Mouse (Mus musculus) hindbrain, embryonic 16.5 days (tissue): ENCODE results near the gene Cand2. TPM values are rescaled to one million over a fixed set of nuclear protein-coding genes. Genes with fewer than 3 reads are reported as not detected.

Experiments used
- ATAC-seq: fragments of 200-750 bp; cut with Nextera tagmentation; 2 replicates; pipeline ENCODE4 v1.8.0; 2017; ENCODE audit warnings: moderate TSS enrichment, moderate library complexity
- H3K27ac ChIP-seq: fragments of 300-500 bp; sonication (generic); 2 replicates; pipeline ENCODE4 v1.5.1; 2014; ENCODE audit warnings: low read depth, mild to moderate bottlenecking, control low read depth, low read length, moderate library complexity
- H3K27me3 ChIP-seq: fragments of 300-500 bp; sonication (generic); replicated peaks from 2 replicates; pipeline ENCODE4 v1.6.1; 2014; ENCODE audit warnings: low read length; ENCODE audit not compliant: control insufficient read depth, insufficient read depth
- H3K36me3 ChIP-seq: fragments of 300-500 bp; sonication (generic); 2 replicates; pipeline ENCODE4 v1.6.1; 2014; ENCODE audit warnings: mild to moderate bottlenecking, low read length, moderate library complexity, mixed read lengths; ENCODE audit not compliant: control insufficient read depth, insufficient read depth
- H3K4me1 ChIP-seq: fragments of 300-500 bp; sonication (generic); 2 replicates; pipeline ENCODE4 v1.6.1; 2014; ENCODE audit warnings: low read depth, low read length; ENCODE audit not compliant: control insufficient read depth, insufficient read depth
- H3K4me2 ChIP-seq: fragments of 300-500 bp; sonication (generic); 2 replicates; pipeline ENCODE4 v1.6.1; 2014; ENCODE audit warnings: mild to moderate bottlenecking, low read length, control low read depth, moderate library complexity
- H3K4me3 ChIP-seq: fragments of 300-500 bp; sonication (generic); 2 replicates; pipeline ENCODE4 v1.5.1; 2014; ENCODE audit warnings: mild to moderate bottlenecking, low read length, control low read depth, moderate library complexity
- H3K9ac ChIP-seq: fragments of 300-500 bp; sonication (generic); 2 replicates; pipeline ENCODE4 v1.6.1; 2014; ENCODE audit warnings: low read depth, mild to moderate bottlenecking, control low read depth, low read length, moderate library complexity
- H3K9me3 ChIP-seq: fragments of 300-500 bp; sonication (generic); 2 replicates; pipeline ENCODE4 v1.6.1; 2014; ENCODE audit warnings: mild to moderate bottlenecking, low read length, moderate library complexity; ENCODE audit not compliant: control insufficient read depth
- WGBS: fragments of 180-500 bp; shearing (Covaris S2); extraction: QIAGEN DNeasy Blood & Tissue Kit; methylation state at CpG from one replicate; pipeline ENCODE4 v1.1.7; 2014; 5-methylcytosine and 5-hydroxymethylcytosine counted together
- polyA plus RNA-seq: library from polyadenylated mRNA; unstranded; fragments of >200 nt; fragmentation: Nextera tagmentation; extraction: Ambion mirVana; gene quantifications from 2 replicates; pipeline ENCODE4 v1.2.1, GENCODE M21; 2015

Gene Cand2
- polyA plus RNA-seq, 1 experiment from 2014 or later = 10.0 TPM

- Histone ChIP-seq H3K9me3 (no peaks in the 10 kb centered on the region), H3K27me3 (no peaks in the 10 kb centered on the region), H3K4me1 (peaks cover 6% of the 10 kb centered on the region), H3K9ac (no peak overlapping the region), H3K36me3 (no peaks in the 10 kb centered on the region), H3K27ac (no peak overlapping the region), H3K4me3 (no peak overlapping the region), H3K4me2 (no peak overlapping the region)
- no peak for ATAC-seq
- 89% methylated on average over 20 of the region's 20 CpGs for WGBS
These were observed 4.2 kb upstream of the Cand2 start for GRCm38 (mm10) chr6:115770059-115770670.

GRCm38 (mm10) chr6:115770852-115771251, 3.5 kb upstream of the Cand2 start:
- Histone ChIP-seq H3K4me2 (no peak overlapping the region), H3K9me3 (no peaks in the 10 kb centered on the region), H3K27ac (no peak overlapping the region), H3K4me1 (peaks cover 13% of the 10 kb centered on the region), H3K9ac (no peak overlapping the region), H3K36me3 (no peaks in the 10 kb centered on the region), H3K4me3 (no peak overlapping the region), H3K27me3 (no peaks in the 10 kb centered on the region)
- 78% methylated on average over 4 of the region's 4 CpGs for WGBS
- ATAC-seq = no peak

- 79% methylated on average over 6 of the region's 6 CpGs for WGBS
- H3K27ac ChIP-seq = no peak overlapping the region
These were observed 2.1 kb upstream of the Cand2 start for GRCm38 (mm10) chr6:115772201-115772600.

GRCm38 (mm10) chr6:115772604-115773003, 1.7 kb upstream of the Cand2 start:
- peaks cover 24% of the 10 kb centered on the region for H3K4me1 ChIP-seq
- no peak overlapping the region for H3K4me3 ChIP-seq
- ATAC-seq = no peak
- WGBS = 100% methylated on average over 1 of the region's 1 CpGs
- no peaks in the 10 kb centered on the region for H3K36me3 ChIP-seq
- no peak overlapping the region for H3K9ac ChIP-seq
- no peak overlapping the region for H3K4me2 ChIP-seq
- H3K27ac ChIP-seq = no peak overlapping the region
- no peaks in the 10 kb centered on the region for H3K9me3 ChIP-seq
- no peaks in the 10 kb centered on the region for H3K27me3 ChIP-seq

More at GRCm38 (mm10) chr6:115772201-115772600, 2.1 kb upstream of the Cand2 start:
- no peak overlapping the region for H3K4me2 ChIP-seq
- peaks cover 24% of the 10 kb centered on the region for H3K4me1 ChIP-seq
- H3K9ac ChIP-seq = no peak overlapping the region
- no peaks in the 10 kb centered on the region for H3K27me3 ChIP-seq
- H3K4me3 ChIP-seq = no peak overlapping the region
- no peaks in the 10 kb centered on the region for H3K36me3 ChIP-seq
- H3K9me3 ChIP-seq = no peaks in the 10 kb centered on the region
- ATAC-seq = no peak

- under 1% methylated on average over 14 of the region's 14 CpGs for WGBS
- peak; percentile 80 for ATAC-seq
- H3K9me3 ChIP-seq = no peaks in the 10 kb centered on the region
- H3K27ac ChIP-seq = 0 out of 2 replicates have a peak overlapping the region, but pooled peaks have one; percentile 66
- peak overlapping the region; percentile 65 for H3K4me2 ChIP-seq
- peak overlapping the region; percentile 75 for H3K4me3 ChIP-seq
- peaks cover 24% of the 10 kb centered on the region for H3K4me1 ChIP-seq
- peak overlapping the region; percentile 67 for H3K9ac ChIP-seq
- H3K36me3 ChIP-seq = no peaks in the 10 kb centered on the region
- H3K27me3 ChIP-seq = no peaks in the 10 kb centered on the region
These were observed 348 bp upstream of the Cand2 start for GRCm38 (mm10) chr6:115773966-115774413.

- H3K36me3 ChIP-seq = no peaks in the 10 kb centered on the region; the same call in 1 of the 2 replicates
- H3K4me3 ChIP-seq = peak overlapping the region; percentile 75
- no peak for ATAC-seq
- H3K27me3 ChIP-seq = no peaks in the 10 kb centered on the region
- H3K9me3 ChIP-seq = no peaks in the 10 kb centered on the region
- 43% methylated on average over 3 of the region's 3 CpGs for WGBS
- H3K9ac ChIP-seq = peak overlapping the region; percentile 79; the same call in 1 of the 2 replicates
- no peak overlapping the region for H3K27ac ChIP-seq
- H3K4me2 ChIP-seq = peak overlapping the region; percentile 65
- H3K4me1 ChIP-seq = peaks cover 24% of the 10 kb centered on the region
These were observed 1.5 kb downstream of the Cand2 start for GRCm38 (mm10) chr6:115775838-115776237.

- Histone ChIP-seq H3K9me3 (no peaks in the 10 kb centered on the region), H3K4me2 (peak overlapping the region; percentile 65), H3K9ac (no peak overlapping the region), H3K27ac (no peak overlapping the region), H3K36me3 (peaks cover under 1% of the 10 kb centered on the region; the same call in 1 of the 2 replicates), H3K4me3 (no peak overlapping the region), H3K4me1 (peaks cover 24% of the 10 kb centered on the region), H3K27me3 (no peaks in the 10 kb centered on the region)
- no peak for ATAC-seq
- WGBS = 75% methylated on average over 9 of the region's 9 CpGs
These were observed 2.0 kb downstream of the Cand2 start for GRCm38 (mm10) chr6:115776363-115776762.

- Histone ChIP-seq H3K27me3 (no peaks in the 10 kb centered on the region), H3K9me3 (no peaks in the 10 kb centered on the region), H3K9ac (no peak overlapping the region), H3K36me3 (peaks cover 23% of the 10 kb centered on the region), H3K27ac (no peak overlapping the region), H3K4me1 (no peaks in the 10 kb centered on the region), H3K4me3 (no peak overlapping the region), H3K4me2 (no peak overlapping the region)
- 99% methylated on average over 3 of the region's 3 CpGs for WGBS
- ATAC-seq = no peak
These were observed 8.4 kb downstream of the Cand2 start for GRCm38 (mm10) chr6:115782781-115783180.

- Histone ChIP-seq H3K36me3 (peaks cover 29% of the 10 kb centered on the region), H3K9me3 (no peaks in the 10 kb centered on the region), H3K4me1 (peaks cover 3% of the 10 kb centered on the region; the same call in 1 of the 2 replicates), H3K9ac (no peak overlapping the region), H3K27ac (no peak overlapping the region), H3K4me3 (no peak overlapping the region), H3K27me3 (no peaks in the 10 kb centered on the region), H3K4me2 (no peak overlapping the region)
- 83% methylated on average over 10 of the region's 10 CpGs for WGBS
- ATAC-seq = no peak
These were observed 16.7 kb downstream of the Cand2 start for GRCm38 (mm10) chr6:115791016-115791415.
